In genomic region chr4:63229991-63230581, GRCm38 (mm10) we compare ENCODE assay signal across 10 mouse cellular contexts. TPM values are rescaled to one million over a fixed set of nuclear protein-coding genes. Genes with fewer than 3 reads are reported as not detected.
DNase-seq lines count a peak whose midpoint lies in the region; ATAC-seq lines count a peak whose summit lies in the region.
"Had no signal": no experiment of that assay in that cellular context is flagged by ENCODE, and none has a peak within 500 bp of the region (broad histone marks: within the 10 kb centered on the region; RNA-seq: fewer than 3 reads in every experiment).

No protein-coding gene starts in this region.

- peak; percentile 53 for ATAC-seq in forebrain, embryonic 16.5 days
- ATAC-seq in limb, embryonic 15.5 days (ENCODE audit: insufficient number of reproducible peaks, low FRiP score, low TSS enrichment, low read depth): no peak

- DNase-seq in heart, adult 11 months: peak; percentile 97
- DNase-seq in heart, postnatal 25 days (ENCODE audit: low spot score): no peak
- peak; percentile 52 to 60 for DNase-seq in adrenal gland, postnatal 36 days
- no peak for DNase-seq in natural killer cell, adult 2 months (ENCODE audit: low spot score in 2 of 2)
- no peak for DNase-seq in left cerebral cortex, adult 11 months (ENCODE audit: low spot score)
- DNase-seq in spleen, postnatal 10 days (ENCODE audit: low spot score in 2 of 2): no peak
- DNase-seq: liver, embryonic 13.5 days had no signal

- no peak overlapping the region for H3K9ac ChIP-seq in forebrain, embryonic 16.5 days (replicated peaks; ENCODE audit: low read depth, low read length)
- H3K9ac ChIP-seq in limb, embryonic 15.5 days: no peak overlapping the region
- H3K9ac ChIP-seq: liver, embryonic 13.5 days had no signal

- intact Hi-C loops in heart, postnatal 25 days (cut with DNase I): loop anchor here (5.0 kb wide), 1 partner anchor 47 kb away; no protein-coding TSS in a partner anchor

- 0 out of 2 replicates have a peak overlapping the region, but pooled peaks have one; percentile 13 for H3K27ac ChIP-seq in forebrain, embryonic 16.5 days (ENCODE audit: low read length)
- H3K27ac ChIP-seq in limb, embryonic 15.5 days: peak overlapping the region; percentile 81
- H3K27ac ChIP-seq: liver, embryonic 13.5 days had no signal

- no peak overlapping the region for H3K4me3 ChIP-seq in forebrain, embryonic 16.5 days (replicated peaks; ENCODE audit: low read length)
- no peak overlapping the region for H3K4me3 ChIP-seq in limb, embryonic 15.5 days
- H3K4me3 ChIP-seq: liver, embryonic 13.5 days had no signal

- H3K27me3 ChIP-seq in forebrain, embryonic 16.5 days (replicated peaks; ENCODE audit: control insufficient read depth, insufficient read depth, low read length): no peaks in the 10 kb centered on the region
- no peaks in the 10 kb centered on the region for H3K27me3 ChIP-seq in limb, embryonic 15.5 days
- H3K27me3 ChIP-seq: liver, embryonic 13.5 days had no signal

- WGBS in forebrain, embryonic 16.5 days: 34% methylated on average over 14 of the region's 14 CpGs
- WGBS in limb, embryonic 15.5 days: 61% methylated on average over 14 of the region's 14 CpGs

- H3K4me2 ChIP-seq in forebrain, embryonic 16.5 days (ENCODE audit: low read length): no peak overlapping the region
- H3K4me2 ChIP-seq in limb, embryonic 15.5 days: no peak overlapping the region
- H3K4me2 ChIP-seq: liver, embryonic 13.5 days had no signal

- H3K36me3 ChIP-seq in forebrain, embryonic 16.5 days (ENCODE audit: control insufficient read depth, insufficient read depth): no peaks in the 10 kb centered on the region
- peaks cover 29% of the 10 kb centered on the region for H3K36me3 ChIP-seq in limb, embryonic 15.5 days
- H3K36me3 ChIP-seq: liver, embryonic 13.5 days had no signal

- H3K4me1 ChIP-seq in forebrain, embryonic 16.5 days (replicated peaks; ENCODE audit: control insufficient read depth, insufficient read depth, low read length): peaks cover 26% of the 10 kb centered on the region
- H3K4me1 ChIP-seq in limb, embryonic 15.5 days: peaks cover 94% of the 10 kb centered on the region

- no peaks in the 10 kb centered on the region for H3K9me3 ChIP-seq in forebrain, embryonic 16.5 days (ENCODE audit: control insufficient read depth, low read length)
- no peaks in the 10 kb centered on the region for H3K9me3 ChIP-seq in limb, embryonic 15.5 days
- H3K9me3 ChIP-seq: liver, embryonic 13.5 days had no signal

RNA-seq across cellular contexts. Expression of gene Col27a1, which starts 16.3 kb away (rescaled TPM):
- total RNA-seq in heart, postnatal 25 days (2021): 1 to 10 TPM; 1.3 to 1.7 TPM
- total RNA-seq in adrenal gland, postnatal 36 days (2021): 1 to 10 TPM; 6.1 to 8.3 TPM
- polyA plus RNA-seq in forebrain, embryonic 16.5 days (2015; fragmentation: Nextera tagmentation; extraction: Ambion mirVana): 0.88 and 0.98 TPM in 2 replicates
- 25.5 and 32.6 TPM in 2 replicates for polyA plus RNA-seq in limb, embryonic 15.5 days (2015; fragmentation: Nextera tagmentation; extraction: Ambion mirVana)
- total RNA-seq: hematopoietic stem cell, adult 5-6 weeks had no signal

RNA-seq across cellular contexts. Expression of gene Kif12, which starts 58.2 kb away (rescaled TPM):
- total RNA-seq in heart, postnatal 25 days (2021): not detected
- not detected for total RNA-seq in adrenal gland, postnatal 36 days (2021)
- polyA plus RNA-seq in forebrain, embryonic 16.5 days (2015; fragmentation: Nextera tagmentation; extraction: Ambion mirVana): 0.10 and 0.17 TPM in 2 replicates
- polyA plus RNA-seq in limb, embryonic 15.5 days (2015; fragmentation: Nextera tagmentation; extraction: Ambion mirVana): 0.22 and 0.42 TPM in 2 replicates
- total RNA-seq: hematopoietic stem cell, adult 5-6 weeks had no signal

Comparison
In these comparisons a context has a peak if more than half of its experiments do, and no peak if none do; other contexts are left out.
1. DNase-seq: peak in heart, adult 11 months (single experiment) and adrenal gland, postnatal 36 days (2 of 2); none in heart, postnatal 25 days (single experiment), natural killer cell, adult 2 months (0 of 2), left cerebral cortex, adult 11 months (single experiment) and spleen, postnatal 10 days (0 of 2).